Mouse (Mus musculus) stomach, embryonic 14.5 days (tissue): Measurements from ENCODE around the gene Mbl2. TPM values are rescaled to one million over a fixed set of nuclear protein-coding genes. Genes with fewer than 3 reads are reported as not detected.
"Not testable (repeated sequence)": the region's sequence is repeated elsewhere in the genome, so short reads cannot be mapped to it uniquely, and the experiment has no call there.

Experiments used
- ATAC-seq: fragments of 200-750 bp; cut with Nextera tagmentation; 2 replicates; pipeline ENCODE4 v1.8.0; 2017; ENCODE audit warnings: low read depth, moderate TSS enrichment; ENCODE audit not compliant: insufficient number of reproducible peaks, insufficient read depth, low FRiP score
- H3K27ac ChIP-seq: fragments of 300-500 bp; sonication (generic); 2 replicates; pipeline ENCODE4 v1.5.1; 2014; ENCODE audit warnings: mild to moderate bottlenecking, low read length, moderate library complexity, mixed read lengths
- H3K27me3 ChIP-seq: fragments of 300-500 bp; sonication (generic); 2 replicates; pipeline ENCODE4 v1.6.1; 2014; ENCODE audit warnings: low read length, control low read depth, mixed read lengths; ENCODE audit not compliant: control insufficient read depth, insufficient read depth
- H3K36me3 ChIP-seq: fragments of 300-500 bp; sonication (generic); 2 replicates; pipeline ENCODE4 v1.6.1; 2014; ENCODE audit warnings: mild to moderate bottlenecking, control low read depth, low read length, moderate library complexity, mixed read lengths; ENCODE audit not compliant: control insufficient read depth, insufficient read depth
- H3K4me1 ChIP-seq: fragments of 300-500 bp; sonication (generic); 2 replicates; pipeline ENCODE4 v1.6.1; 2014; ENCODE audit warnings: low read length, control low read depth, mixed read lengths; ENCODE audit not compliant: control insufficient read depth, insufficient read depth
- H3K4me2 ChIP-seq: fragments of 300-500 bp; sonication (generic); replicated peaks from 2 replicates; pipeline ENCODE4 v1.6.1; 2014; ENCODE audit warnings: low read depth, low read length, control low read depth
- H3K4me3 ChIP-seq: fragments of 300-500 bp; sonication (generic); 2 replicates; pipeline ENCODE4 v1.5.1; 2014; ENCODE audit warnings: low read depth, low read length, control low read depth
- H3K9ac ChIP-seq: fragments of 300-500 bp; sonication (generic); replicated peaks from 2 replicates; pipeline ENCODE4 v1.6.1; 2014; ENCODE audit warnings: low read depth, mild to moderate bottlenecking, control low read depth, low read length, moderate library complexity, mixed read lengths
- H3K9me3 ChIP-seq: fragments of 300-500 bp; sonication (generic); 2 replicates; pipeline ENCODE4 v1.6.1; 2016; ENCODE audit warnings: low read depth, low read length, control low read depth; ENCODE audit not compliant: control insufficient read depth
- WGBS: fragments of 180-500 bp; shearing (Covaris S2); extraction: QIAGEN DNeasy Blood & Tissue Kit; methylation state at CpG from one replicate; pipeline ENCODE4 v1.1.7; 2014; 5-methylcytosine and 5-hydroxymethylcytosine counted together
- polyA plus RNA-seq: library from polyadenylated mRNA; unstranded; fragments of >200 nt; fragmentation: Nextera tagmentation; extraction: Ambion mirVana; gene quantifications from 2 replicates; pipeline ENCODE4 v1.2.1, GENCODE M21; 2014

Mbl2 gene
- polyA plus RNA-seq, 1 experiment from 2014 or later, result not detected

DNA sequence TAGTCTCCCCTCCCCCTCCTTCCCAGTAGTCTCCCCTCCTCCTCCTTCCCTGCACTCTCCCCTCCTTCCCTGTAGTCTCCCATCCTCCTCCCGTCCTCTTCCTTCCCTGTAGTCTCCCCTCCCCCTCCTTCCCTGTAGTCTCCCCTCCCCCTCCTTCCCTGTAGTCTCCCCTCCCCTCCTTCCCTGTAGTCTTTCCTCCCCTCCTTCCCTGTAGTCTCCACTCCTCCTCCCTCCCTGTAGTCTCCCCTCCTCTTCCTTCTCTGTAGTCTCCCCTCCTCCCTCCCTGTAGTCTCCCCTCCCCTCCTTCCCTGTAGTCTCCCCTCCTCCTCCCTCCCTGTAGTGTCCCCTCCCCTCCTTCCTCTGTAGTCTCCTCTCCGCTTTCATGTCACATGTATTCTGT, 18.7 kb upstream of the Mbl2 start:
- Histone ChIP-seq H3K36me3 (no peaks in the 10 kb centered on the region), H3K27ac (no peak overlapping the region), H3K4me3 (no peak overlapping the region), H3K9me3 (no peaks in the 10 kb centered on the region), H3K4me1 (no peaks in the 10 kb centered on the region), H3K9ac (no peak overlapping the region), H3K27me3 (no peaks in the 10 kb centered on the region), H3K4me2 (no peak overlapping the region)
- 33% methylated on average over 2 of the region's 2 CpGs for WGBS
- no peak for ATAC-seq

DNA sequence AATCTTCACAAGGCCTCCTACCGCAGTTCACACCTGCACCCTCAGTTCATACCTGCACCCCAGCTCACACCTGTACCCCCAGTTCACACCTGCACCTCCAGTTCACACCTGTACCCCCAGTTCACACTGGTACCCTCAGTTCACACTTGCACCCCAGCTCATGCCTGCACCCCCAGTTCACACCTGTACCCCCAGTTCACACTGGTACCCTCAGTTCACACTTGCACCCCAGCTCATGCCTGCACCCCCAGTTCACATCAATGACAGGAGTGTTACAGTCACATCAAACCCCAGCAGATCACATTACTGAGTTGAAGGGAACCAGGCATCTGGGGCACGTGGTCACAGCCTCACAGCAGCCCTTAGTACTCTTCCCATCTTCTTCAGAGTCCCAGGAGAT, 17.0 kb upstream of the Mbl2 start:
- not testable (repeated sequence) for H3K36me3 ChIP-seq, H3K9ac ChIP-seq, H3K9me3 ChIP-seq, ATAC-seq, H3K27me3 ChIP-seq, H3K4me3 ChIP-seq, H3K27ac ChIP-seq, H3K4me2 ChIP-seq, H3K4me1 ChIP-seq
- WGBS, result 61% methylated on average over 2 of the region's 2 CpGs

DNA sequence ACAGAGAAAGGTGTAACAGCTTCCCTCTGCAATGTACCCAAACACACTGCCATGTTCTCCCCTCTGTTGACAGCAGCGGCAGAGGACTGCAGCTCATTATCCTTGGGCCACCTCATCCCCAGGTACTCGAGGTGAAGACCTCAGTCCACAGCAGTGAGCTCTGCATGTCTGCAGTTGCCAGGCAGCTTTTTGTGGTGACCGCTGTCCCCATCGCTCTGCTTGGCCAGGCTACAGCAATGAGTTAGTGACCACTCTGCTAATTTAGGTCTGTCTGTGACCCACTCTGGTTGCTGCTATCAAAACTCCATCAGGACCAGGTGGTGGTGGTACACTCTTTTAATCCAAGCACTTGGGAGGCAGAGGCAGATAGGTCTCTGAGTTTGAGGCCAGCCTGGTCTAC, 16.6 kb upstream of the Mbl2 start:
- H3K36me3 ChIP-seq, result no peaks in the 10 kb centered on the region
- no peaks in the 10 kb centered on the region for H3K27me3 ChIP-seq
- no peak for ATAC-seq
- whole genome bisulfite sequencing, result 77% methylated on average over 4 of the region's 4 CpGs
- H3K4me1 ChIP-seq, result no peaks in the 10 kb centered on the region
- no peak overlapping the region for H3K27ac ChIP-seq
- no peak overlapping the region for H3K9ac ChIP-seq
- H3K4me2 ChIP-seq, result no peak overlapping the region
- no peaks in the 10 kb centered on the region for H3K9me3 ChIP-seq
- H3K4me3 ChIP-seq, result no peak overlapping the region

DNA sequence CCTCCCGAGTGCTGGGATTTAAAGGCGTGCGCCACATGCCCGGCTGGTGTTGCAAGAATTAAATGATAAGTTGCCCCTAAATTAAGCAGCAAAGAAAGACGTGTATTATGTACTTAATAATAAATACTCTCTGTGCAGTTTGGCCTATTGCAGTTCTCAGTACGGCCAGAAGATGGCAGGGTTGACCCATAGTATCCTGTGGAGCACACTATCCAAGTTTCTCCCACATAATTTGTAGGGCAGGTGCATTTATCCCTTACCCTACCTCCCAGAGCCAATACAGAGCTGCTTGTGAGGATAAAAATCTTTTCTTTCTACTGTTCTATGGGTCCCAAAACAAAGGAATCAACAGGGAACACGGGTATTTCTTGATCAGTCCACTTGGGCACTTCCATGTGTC, 15.4 kb upstream of the Mbl2 start:
- H3K27ac ChIP-seq, result no peak overlapping the region
- H3K4me3 ChIP-seq, result no peak overlapping the region
- H3K9ac ChIP-seq, result no peak overlapping the region
- no peaks in the 10 kb centered on the region for H3K4me1 ChIP-seq
- H3K36me3 ChIP-seq, result no peaks in the 10 kb centered on the region
- no peaks in the 10 kb centered on the region for H3K9me3 ChIP-seq
- ATAC-seq, result no peak
- 18% methylated on average over 7 of the region's 7 CpGs for WGBS
- H3K27me3 ChIP-seq, result no peaks in the 10 kb centered on the region
- no peak overlapping the region for H3K4me2 ChIP-seq

DNA sequence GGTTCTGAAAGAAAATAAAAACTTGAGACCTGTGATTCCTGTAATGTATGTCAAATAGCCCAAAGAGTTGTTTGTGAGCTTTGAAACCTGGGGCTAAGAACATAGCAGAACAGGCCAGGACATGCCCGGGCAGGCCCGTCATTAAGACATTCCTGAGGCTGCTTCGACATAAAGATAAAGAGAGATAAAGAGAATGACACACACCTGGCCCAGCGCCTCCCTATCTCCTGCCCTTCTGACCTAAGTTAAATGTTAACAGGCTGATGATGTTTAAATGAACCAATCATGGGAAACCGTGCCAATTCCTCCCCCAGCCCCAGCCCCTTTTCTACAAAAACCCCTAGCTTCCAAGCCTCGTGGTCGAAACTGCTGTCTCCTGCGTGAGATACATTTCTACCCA, 10.1 kb upstream of the Mbl2 start:
- not testable (repeated sequence) for H3K9me3 ChIP-seq, H3K27ac ChIP-seq, H3K4me1 ChIP-seq, H3K27me3 ChIP-seq, H3K36me3 ChIP-seq, H3K4me3 ChIP-seq, ATAC-seq, H3K4me2 ChIP-seq, H3K9ac ChIP-seq
- WGBS, result 49% methylated on average over 8 of the region's 8 CpGs

DNA sequence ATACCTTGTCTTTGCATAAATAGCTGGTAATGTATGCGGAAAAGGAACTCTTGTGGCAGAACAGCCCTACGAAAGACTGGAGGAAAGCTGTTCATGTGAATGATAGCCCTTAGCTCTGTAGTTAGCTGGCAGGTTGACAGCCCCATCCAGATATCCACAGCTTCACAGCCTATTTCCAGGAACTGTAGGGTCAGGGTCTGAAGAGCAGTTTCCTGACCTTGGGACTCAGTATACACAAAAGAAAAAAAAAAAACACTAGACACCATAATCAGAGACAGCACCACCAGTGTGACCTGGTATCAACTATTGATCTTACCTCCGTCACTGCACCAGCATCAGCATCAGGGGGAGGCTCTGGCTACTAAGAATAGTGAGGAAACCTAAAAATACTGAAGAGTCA, 3.3 kb upstream of the Mbl2 start:
- no peaks in the 10 kb centered on the region for H3K36me3 ChIP-seq
- H3K4me3 ChIP-seq, result no peak overlapping the region
- H3K27me3 ChIP-seq, result no peaks in the 10 kb centered on the region
- WGBS, result 79% methylated on average over 3 of the region's 3 CpGs
- H3K9me3 ChIP-seq, result no peaks in the 10 kb centered on the region
- no peak overlapping the region for H3K27ac ChIP-seq
- no peaks in the 10 kb centered on the region for H3K4me1 ChIP-seq
- H3K9ac ChIP-seq, result no peak overlapping the region
- ATAC-seq, result no peak
- H3K4me2 ChIP-seq, result no peak overlapping the region

DNA sequence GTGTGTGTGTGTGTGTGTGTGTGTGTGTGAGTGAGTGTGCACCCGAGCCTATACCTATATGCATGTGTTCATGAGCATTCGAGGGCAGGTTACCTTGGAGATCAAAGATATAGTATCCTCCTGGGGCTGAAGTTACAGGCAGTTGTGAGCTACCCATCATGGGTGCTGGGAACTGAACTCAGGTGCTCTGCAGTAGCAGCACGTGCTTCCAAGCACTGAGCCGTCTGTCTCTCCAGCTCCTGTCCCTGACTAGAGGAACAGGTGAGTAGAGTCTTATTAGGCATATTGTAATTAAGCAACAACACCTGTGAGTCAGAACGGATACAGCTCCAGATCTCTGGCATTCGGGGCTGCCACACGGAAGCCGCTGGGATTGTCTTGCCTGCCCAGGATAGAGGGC, 1.7 kb downstream of the Mbl2 start:
- H3K4me1 ChIP-seq, result no peaks in the 10 kb centered on the region
- WGBS, result 86% methylated on average over 8 of the region's 8 CpGs
- H3K36me3 ChIP-seq, result no peaks in the 10 kb centered on the region
- H3K4me2 ChIP-seq, result no peak overlapping the region
- H3K27ac ChIP-seq, result no peak overlapping the region
- H3K27me3 ChIP-seq, result no peaks in the 10 kb centered on the region
- no peak for ATAC-seq
- no peak overlapping the region for H3K9ac ChIP-seq
- H3K4me3 ChIP-seq, result no peak overlapping the region
- no peaks in the 10 kb centered on the region for H3K9me3 ChIP-seq

DNA sequence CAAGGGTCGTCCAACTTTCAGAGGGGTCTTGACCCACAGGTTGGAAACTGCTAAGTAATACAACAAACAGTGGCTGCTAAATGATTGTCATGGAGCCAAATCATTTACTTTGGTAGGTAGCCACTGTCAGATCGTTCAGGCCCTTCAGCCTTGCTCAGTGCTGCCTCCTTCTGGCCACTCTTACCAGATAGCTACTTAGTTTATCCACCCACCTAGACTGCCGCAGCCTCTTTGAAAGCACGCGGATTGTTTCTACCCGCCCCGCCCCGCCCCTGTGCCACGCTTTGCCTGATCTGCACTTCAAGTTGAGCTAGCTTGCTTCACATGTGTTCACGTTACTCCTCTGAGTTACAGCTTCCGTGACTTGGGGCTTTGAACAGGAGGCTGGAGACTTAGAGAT, 14.6 kb downstream of the Mbl2 start:
- Histone ChIP-seq H3K4me2 (no peak overlapping the region), H3K27ac (no peak overlapping the region), H3K4me1 (no peaks in the 10 kb centered on the region), H3K9me3 (no peaks in the 10 kb centered on the region), H3K36me3 (no peaks in the 10 kb centered on the region), H3K4me3 (no peak overlapping the region), H3K27me3 (no peaks in the 10 kb centered on the region; the same call in 1 of the 2 replicates), H3K9ac (no peak overlapping the region)
- 18% methylated on average over 11 of the region's 11 CpGs for WGBS
- no peak for ATAC-seq

DNA sequence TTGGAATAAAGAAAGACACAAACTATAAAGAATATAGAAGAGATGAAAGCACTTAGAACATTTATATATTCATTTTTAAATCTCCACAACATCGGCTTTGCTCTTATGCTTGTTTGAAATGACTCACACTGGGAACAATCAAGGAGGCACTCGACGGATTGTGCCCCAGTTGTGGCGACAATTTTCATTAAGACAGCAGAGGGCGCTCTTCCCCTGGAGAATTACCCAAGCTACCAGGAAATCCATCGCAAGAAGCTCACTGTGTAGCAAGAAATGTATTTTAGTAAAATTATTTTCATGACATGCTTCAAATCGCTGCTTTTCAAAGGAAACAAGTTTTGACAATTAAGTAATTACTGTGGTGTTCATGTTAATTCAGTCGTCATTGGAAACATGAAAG, 16.1 kb downstream of the Mbl2 start:
- no peak overlapping the region for H3K9ac ChIP-seq
- 3% methylated on average over 8 of the region's 8 CpGs for WGBS
- ATAC-seq, result no peak
- H3K4me2 ChIP-seq, result no peak overlapping the region
- H3K27me3 ChIP-seq, result no peaks in the 10 kb centered on the region; the same call in 1 of the 2 replicates
- H3K4me3 ChIP-seq, result no peak overlapping the region
- H3K27ac ChIP-seq, result no peak overlapping the region
- H3K4me1 ChIP-seq, result no peaks in the 10 kb centered on the region
- H3K36me3 ChIP-seq, result no peaks in the 10 kb centered on the region
- H3K9me3 ChIP-seq, result no peaks in the 10 kb centered on the region
